Mouse (Mus musculus): ENCODE measurements around the gene Syne4. TPM values are rescaled to one million over a fixed set of nuclear protein-coding genes. Genes with fewer than 3 reads are reported as not detected.

The Syne4 gene
- polyA plus RNA-seq, 1 experiment from 2014 or later: 60.5 TPM

- 4% methylated on average over 27 of the region's 27 CpGs for WGBS
- no peaks in the 10 kb centered on the region for H3K27me3 ChIP-seq (replicated peaks; ENCODE audit: control insufficient read depth, insufficient read depth, low read length)
- H3K9me3 ChIP-seq (ENCODE audit: control insufficient read depth, low read length): no peaks in the 10 kb centered on the region
- H3K27ac ChIP-seq (ENCODE audit: low read depth): peak within 1 kb of the TSS; percentile 59
- peak within 1 kb of the TSS; percentile 61 for H3K9ac ChIP-seq (ENCODE audit: low read length)
- peaks cover 33% of the 10 kb centered on the region for H3K36me3 ChIP-seq (ENCODE audit: control insufficient read depth, insufficient read depth, low read length)
- DNase-seq (ENCODE audit: low spot score) (peak; percentile 92), ATAC-seq (replicated peaks; ENCODE audit: low FRiP score, low TSS enrichment, low read depth) (peak; percentile 99)
- peak within 1 kb of the TSS; percentile 90 for H3K4me2 ChIP-seq (ENCODE audit: low read length)
- peaks cover 17% of the 10 kb centered on the region; the same call in 1 of the 2 replicates for H3K4me1 ChIP-seq (replicated peaks; ENCODE audit: control insufficient read depth, insufficient read depth, low read length)
- peak within 1 kb of the TSS; percentile 79 for H3K4me3 ChIP-seq (ENCODE audit: low read depth, low read length)
Measured at GRCm38 (mm10) chr7:30308076-30309005, 6.3 kb upstream of the Syne4 start, which contains the start of gene Alkbh6. Gene Alkbh6 (plus strand): TSS chr7:30308717.

- H3K4me2 ChIP-seq (ENCODE audit: low read length): peak overlapping the region; percentile 90
- H3K4me1 ChIP-seq (replicated peaks; ENCODE audit: control insufficient read depth, insufficient read depth, low read length): peaks cover 24% of the 10 kb centered on the region
- H3K36me3 ChIP-seq (ENCODE audit: control insufficient read depth, insufficient read depth, low read length): peaks cover 27% of the 10 kb centered on the region
- DNase-seq (ENCODE audit: low spot score): no peak
- H3K9ac ChIP-seq (ENCODE audit: low read length): peak overlapping the region; percentile 61
- no peaks in the 10 kb centered on the region for H3K9me3 ChIP-seq (ENCODE audit: control insufficient read depth, low read length)
- peak overlapping the region; percentile 59; the same call in 1 of the 2 replicates for H3K27ac ChIP-seq (ENCODE audit: low read depth)
- ATAC-seq (replicated peaks; ENCODE audit: low FRiP score, low TSS enrichment, low read depth): no peak
- WGBS: 55% methylated on average over 15 of the region's 15 CpGs
- H3K4me3 ChIP-seq (ENCODE audit: low read depth, low read length): peak overlapping the region; percentile 79
- H3K27me3 ChIP-seq (replicated peaks; ENCODE audit: control insufficient read depth, insufficient read depth, low read length): no peaks in the 10 kb centered on the region
Measured at GRCm38 (mm10) chr7:30309395-30310129, 5.0 kb upstream of the Syne4 start.

GRCm38 (mm10) chr7:30310136-30310535, 4.5 kb upstream of the Syne4 start:
- no peak overlapping the region for H3K4me2 ChIP-seq (ENCODE audit: low read length)
- no peaks in the 10 kb centered on the region for H3K27me3 ChIP-seq (replicated peaks; ENCODE audit: control insufficient read depth, insufficient read depth, low read length)
- 85% methylated on average over 12 of the region's 12 CpGs for WGBS
- no peak overlapping the region for H3K4me3 ChIP-seq (ENCODE audit: low read depth, low read length)
- no peaks in the 10 kb centered on the region for H3K9me3 ChIP-seq (ENCODE audit: control insufficient read depth, low read length)
- DNase-seq (ENCODE audit: low spot score) (no peak), ATAC-seq (replicated peaks; ENCODE audit: low FRiP score, low TSS enrichment, low read depth) (no peak)
- H3K4me1 ChIP-seq (replicated peaks; ENCODE audit: control insufficient read depth, insufficient read depth, low read length): peaks cover 26% of the 10 kb centered on the region
- H3K36me3 ChIP-seq (ENCODE audit: control insufficient read depth, insufficient read depth, low read length): peaks cover 27% of the 10 kb centered on the region
- no peak overlapping the region for H3K9ac ChIP-seq (ENCODE audit: low read length)
- no peak overlapping the region for H3K27ac ChIP-seq (ENCODE audit: low read depth)

- no peak overlapping the region for H3K4me3 ChIP-seq (ENCODE audit: low read depth, low read length)
- H3K4me1 ChIP-seq (replicated peaks; ENCODE audit: control insufficient read depth, insufficient read depth, low read length): peaks cover 26% of the 10 kb centered on the region
- ATAC-seq (replicated peaks; ENCODE audit: low FRiP score, low TSS enrichment, low read depth): no peak
- no peak for DNase-seq (ENCODE audit: low spot score)
- 44% methylated on average over 27 of the region's 27 CpGs for WGBS
- H3K9me3 ChIP-seq (ENCODE audit: control insufficient read depth, low read length): no peaks in the 10 kb centered on the region
- H3K9ac ChIP-seq (ENCODE audit: low read length): no peak overlapping the region
- H3K36me3 ChIP-seq (ENCODE audit: control insufficient read depth, insufficient read depth, low read length): peaks cover 19% of the 10 kb centered on the region; the same call in 1 of the 2 replicates
- no peak overlapping the region for H3K4me2 ChIP-seq (ENCODE audit: low read length)
- H3K27me3 ChIP-seq (replicated peaks; ENCODE audit: control insufficient read depth, insufficient read depth, low read length): no peaks in the 10 kb centered on the region
- H3K27ac ChIP-seq (ENCODE audit: low read depth): no peak overlapping the region
Measured at GRCm38 (mm10) chr7:30313666-30314320, 814 bp upstream of the Syne4 start.

- Histone ChIP-seq H3K36me3 (ENCODE audit: control insufficient read depth, insufficient read depth, low read length) (peaks cover 17% of the 10 kb centered on the region; the same call in 1 of the 2 replicates), H3K9me3 (ENCODE audit: control insufficient read depth, low read length) (no peaks in the 10 kb centered on the region), H3K4me3 (ENCODE audit: low read depth, low read length) (peak overlapping the region; percentile 36), H3K27ac (ENCODE audit: low read depth) (no peak overlapping the region), H3K4me1 (replicated peaks; ENCODE audit: control insufficient read depth, insufficient read depth, low read length) (peaks cover 14% of the 10 kb centered on the region), H3K4me2 (ENCODE audit: low read length) (peak overlapping the region; percentile 49), H3K27me3 (replicated peaks; ENCODE audit: control insufficient read depth, insufficient read depth, low read length) (no peaks in the 10 kb centered on the region), H3K9ac (ENCODE audit: low read length) (no peak overlapping the region; the same call in 1 of the 2 replicates)
- WGBS: 67% methylated on average over 13 of the region's 13 CpGs
- ATAC-seq (replicated peaks; ENCODE audit: low FRiP score, low TSS enrichment, low read depth) (no peak), DNase-seq (ENCODE audit: low spot score) (no peak)
Measured at GRCm38 (mm10) chr7:30315559-30316529, 1.2 kb downstream of the Syne4 start.

GRCm38 (mm10) chr7:30318142-30318541, 3.5 kb downstream of the Syne4 start:
- Histone ChIP-seq H3K36me3 (ENCODE audit: control insufficient read depth, insufficient read depth, low read length) (0 out of 2 replicates have a peak, but pooled peaks cover 7% of the 10 kb centered on the region), H3K27ac (ENCODE audit: low read depth) (no peak overlapping the region), H3K9me3 (ENCODE audit: control insufficient read depth, low read length) (no peaks in the 10 kb centered on the region), H3K4me2 (ENCODE audit: low read length) (no peak overlapping the region), H3K9ac (ENCODE audit: low read length) (no peak overlapping the region), H3K27me3 (replicated peaks; ENCODE audit: control insufficient read depth, insufficient read depth, low read length) (no peaks in the 10 kb centered on the region), H3K4me3 (ENCODE audit: low read depth, low read length) (no peak overlapping the region), H3K4me1 (replicated peaks; ENCODE audit: control insufficient read depth, insufficient read depth, low read length) (peaks cover 26% of the 10 kb centered on the region)
- DNase-seq (ENCODE audit: low spot score) (no peak), ATAC-seq (replicated peaks; ENCODE audit: low FRiP score, low TSS enrichment, low read depth) (no peak)
- 92% methylated on average over 3 of the region's 3 CpGs for WGBS

- Histone ChIP-seq H3K9me3 (ENCODE audit: control insufficient read depth, low read length) (no peaks in the 10 kb centered on the region), H3K9ac (ENCODE audit: low read length) (peak overlapping the region; percentile 71), H3K27me3 (replicated peaks; ENCODE audit: control insufficient read depth, insufficient read depth, low read length) (no peaks in the 10 kb centered on the region), H3K27ac (ENCODE audit: low read depth) (no peak overlapping the region), H3K36me3 (ENCODE audit: control insufficient read depth, insufficient read depth, low read length) (0 out of 2 replicates have a peak, but pooled peaks cover 7% of the 10 kb centered on the region), H3K4me2 (ENCODE audit: low read length) (peak overlapping the region; percentile 74), H3K4me1 (replicated peaks; ENCODE audit: control insufficient read depth, insufficient read depth, low read length) (peaks cover 15% of the 10 kb centered on the region), H3K4me3 (ENCODE audit: low read depth, low read length) (peak overlapping the region; percentile 68; the same call in 1 of the 2 replicates)
- DNase-seq (ENCODE audit: low spot score) (no peak), ATAC-seq (replicated peaks; ENCODE audit: low FRiP score, low TSS enrichment, low read depth) (no peak)
- 76% methylated on average over 2 of the region's 2 CpGs for WGBS
Measured at GRCm38 (mm10) chr7:30320946-30321345, 6.3 kb downstream of the Syne4 start.
